Mouse (Mus musculus): ENCODE results near the gene Igll1.

DNA sequence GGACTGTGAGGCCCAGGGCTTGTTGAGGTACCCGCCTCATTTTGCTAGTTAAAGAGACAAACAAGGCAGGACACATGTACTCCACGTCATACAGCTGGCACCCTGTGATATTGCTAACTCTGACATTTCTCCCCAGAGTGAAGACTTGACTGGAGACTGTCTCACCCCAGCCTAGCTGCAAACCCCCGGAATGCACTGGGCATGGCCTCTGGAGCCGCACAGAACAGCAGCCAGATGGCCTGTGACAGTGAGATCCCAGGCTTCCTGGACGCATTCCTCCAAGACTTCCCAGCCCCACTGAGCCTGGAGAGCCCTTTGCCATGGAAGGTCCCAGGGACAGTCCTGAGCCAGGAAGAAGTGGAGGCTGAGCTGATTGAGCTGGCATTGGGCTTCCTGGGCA lies 39.4 kb upstream of the Igll1 start:
- no peak for TF ChIP-seq CTCF (IDR thresholded peaks at IDR 0.05; ENCODE audit: control insufficient read depth, insufficient read depth, insufficient read length)
- no peak for TF ChIP-seq MAX (IDR thresholded peaks at IDR 0.05)
